8 mouse cellular contexts compared by ENCODE assay signal in genomic region chr10:80227166-80227539, GRCm38 (mm10). TPM values are rescaled to one million over a fixed set of nuclear protein-coding genes. Genes with fewer than 3 reads are reported as not detected.
DNase-seq lines count a peak whose midpoint lies in the region; ATAC-seq and TF ChIP-seq lines count a peak whose summit lies in the region.

No protein-coding gene starts in this region.

- WGBS in kidney, adult 2 months = 13% methylated on average over 10 of the region's 10 CpGs
- WGBS in hindbrain, embryonic 12.5 days = 7% methylated on average over 10 of the region's 10 CpGs
- 6% methylated on average over 10 of the region's 10 CpGs for WGBS in midbrain, embryonic 13.5 days

- no peaks in the 10 kb centered on the region for H3K9me3 ChIP-seq in hindbrain, embryonic 12.5 days (replicated peaks)
- H3K9me3 ChIP-seq in midbrain, embryonic 13.5 days = no peaks in the 10 kb centered on the region

- no peak for TF ChIP-seq CTCF in kidney, adult 2 months (conservative IDR thresholded peaks at IDR 0.05; ENCODE audit: insufficient read depth, insufficient read length, low read depth, low read length)

- H3K4me2 ChIP-seq in hindbrain, embryonic 12.5 days (replicated peaks) = peak overlapping the region; percentile 93
- peak overlapping the region; percentile 87 for H3K4me2 ChIP-seq in midbrain, embryonic 13.5 days (replicated peaks)

- H3K4me3 ChIP-seq in kidney, adult 2 months (ENCODE audit: insufficient read depth, low read depth, low read length) = peak overlapping the region; percentile 87
- peak overlapping the region; percentile 63 for H3K4me3 ChIP-seq in brown adipose tissue, adult 24 weeks (ENCODE audit: insufficient read depth, low read depth, low read length)
- peak overlapping the region; percentile 92 for H3K4me3 ChIP-seq in hindbrain, embryonic 12.5 days
- peak overlapping the region; percentile 64 for H3K4me3 ChIP-seq in midbrain, embryonic 13.5 days (replicated peaks)

- H3K27ac ChIP-seq in kidney, adult 2 months (ENCODE audit: insufficient read depth, low read depth, low read length) = peak overlapping the region; percentile 34; the same call in 1 of the 2 replicates
- H3K27ac ChIP-seq in brown adipose tissue, adult 24 weeks (replicated peaks; ENCODE audit: low read depth, low read length) = peak overlapping the region; percentile 1; the same call in 1 of the 2 replicates
- peak overlapping the region; percentile 96 for H3K27ac ChIP-seq in hindbrain, embryonic 12.5 days
- peak overlapping the region; percentile 94 for H3K27ac ChIP-seq in midbrain, embryonic 13.5 days

- no peaks in the 10 kb centered on the region for H3K27me3 ChIP-seq in kidney, adult 2 months (replicated peaks; ENCODE audit: control insufficient read depth, insufficient read depth, low read length)
- H3K27me3 ChIP-seq in hindbrain, embryonic 12.5 days = no peaks in the 10 kb centered on the region
- no peaks in the 10 kb centered on the region for H3K27me3 ChIP-seq in midbrain, embryonic 13.5 days

- peak overlapping the region; percentile 96 for H3K9ac ChIP-seq in hindbrain, embryonic 12.5 days
- H3K9ac ChIP-seq in midbrain, embryonic 13.5 days (replicated peaks) = peak overlapping the region; percentile 89

- H3K36me3 ChIP-seq in kidney, adult 2 months (ENCODE audit: control insufficient read depth, insufficient read depth, low read length) = no peaks in the 10 kb centered on the region
- peaks cover 22% of the 10 kb centered on the region for H3K36me3 ChIP-seq in hindbrain, embryonic 12.5 days
- H3K36me3 ChIP-seq in midbrain, embryonic 13.5 days = peaks cover 10% of the 10 kb centered on the region

- no peak for DNase-seq in kidney, adult 2 months
- no peak for DNase-seq in kidney, postnatal 4 days
- no peak for DNase-seq in retina, embryonic 14.5 days (ENCODE audit: low spot score)
- no peak for DNase-seq in thymus, postnatal 10 days (ENCODE audit: low spot score in 2 of 2)
- DNase-seq in kidney, adult 18-20 months = no peak

- peaks cover 13% of the 10 kb centered on the region for H3K4me1 ChIP-seq in kidney, adult 2 months (ENCODE audit: control insufficient read depth, insufficient read depth, low read length)
- H3K4me1 ChIP-seq in brown adipose tissue, adult 24 weeks (ENCODE audit: control insufficient read depth, insufficient read depth, insufficient read length, low read length) = peaks cover 15% of the 10 kb centered on the region
- peaks cover 33% of the 10 kb centered on the region for H3K4me1 ChIP-seq in hindbrain, embryonic 12.5 days
- peaks cover 57% of the 10 kb centered on the region for H3K4me1 ChIP-seq in midbrain, embryonic 13.5 days (replicated peaks)

- no peak for TF ChIP-seq POLR2A in kidney, adult 2 months (IDR thresholded peaks at IDR 0.05; ENCODE audit: low read depth, low read length)

- peak; percentile 15; the same call in 1 of the 2 replicates for ATAC-seq in hindbrain, embryonic 12.5 days (ENCODE audit: low FRiP score)
- ATAC-seq in midbrain, embryonic 13.5 days = peak; percentile 7; the same call in 1 of the 2 replicates

RNA-seq across cellular contexts. Expression of gene Mum1, which starts 0.9 kb away (rescaled TPM):
- polyA plus RNA-seq in kidney, adult 2 months (2012; rRNA removed) = 25.6 and 30.4 TPM in 2 replicates
- polyA plus RNA-seq in brown adipose tissue, adult 24 weeks (2012; ENCODE audit: insufficient read depth, insufficient read length, missing spikeins) = 9.7 and 11.1 TPM in 2 replicates
- 50.0 and 58.8 TPM in 2 replicates for polyA plus RNA-seq in hindbrain, embryonic 12.5 days (2016; fragmentation: Nextera tagmentation; extraction: Ambion mirVana)
- polyA plus RNA-seq in midbrain, embryonic 13.5 days (2015; fragmentation: Nextera tagmentation; extraction: Ambion mirVana) = 91.4 and 98.4 TPM in 2 replicates

RNA-seq across cellular contexts. Expression of gene Ndufs7, which starts 21.8 kb away (rescaled TPM):
- 1,001 and 1,041 TPM in 2 replicates for polyA plus RNA-seq in kidney, adult 2 months (2012; rRNA removed)
- 732 and 1,152 TPM in 2 replicates for polyA plus RNA-seq in brown adipose tissue, adult 24 weeks (2012; ENCODE audit: insufficient read depth, insufficient read length, missing spikeins)
- polyA plus RNA-seq in hindbrain, embryonic 12.5 days (2016; fragmentation: Nextera tagmentation; extraction: Ambion mirVana) = 177 and 220 TPM in 2 replicates
- 244 and 265 TPM in 2 replicates for polyA plus RNA-seq in midbrain, embryonic 13.5 days (2015; fragmentation: Nextera tagmentation; extraction: Ambion mirVana)

RNA-seq across cellular contexts. Expression of gene Gamt, which starts 33.7 kb away (rescaled TPM):
- polyA plus RNA-seq in kidney, adult 2 months (2012; rRNA removed) = 66.7 and 68.4 TPM in 2 replicates
- 10.5 and 17.8 TPM in 2 replicates for polyA plus RNA-seq in brown adipose tissue, adult 24 weeks (2012; ENCODE audit: insufficient read depth, insufficient read length, missing spikeins)
- polyA plus RNA-seq in hindbrain, embryonic 12.5 days (2016; fragmentation: Nextera tagmentation; extraction: Ambion mirVana) = 26.6 and 29.6 TPM in 2 replicates
- polyA plus RNA-seq in midbrain, embryonic 13.5 days (2015; fragmentation: Nextera tagmentation; extraction: Ambion mirVana) = 20.9 and 22.3 TPM in 2 replicates

RNA-seq across cellular contexts. Expression of gene Dazap1, which starts 34.1 kb away (rescaled TPM):
- polyA plus RNA-seq in kidney, adult 2 months (2012; rRNA removed) = 45.6 and 49.1 TPM in 2 replicates
- 51.6 and 76.7 TPM in 2 replicates for polyA plus RNA-seq in brown adipose tissue, adult 24 weeks (2012; ENCODE audit: insufficient read depth, insufficient read length, missing spikeins)
- 67.1 and 76.9 TPM in 2 replicates for polyA plus RNA-seq in hindbrain, embryonic 12.5 days (2016; fragmentation: Nextera tagmentation; extraction: Ambion mirVana)
- 62.9 and 66.1 TPM in 2 replicates for polyA plus RNA-seq in midbrain, embryonic 13.5 days (2015; fragmentation: Nextera tagmentation; extraction: Ambion mirVana)

RNA-seq across cellular contexts. Expression of gene Efna2, which starts 47.9 kb away (rescaled TPM):
- polyA plus RNA-seq in kidney, adult 2 months (2012; rRNA removed) = 1.5 TPM in 2 replicates
- polyA plus RNA-seq in brown adipose tissue, adult 24 weeks (2012; ENCODE audit: insufficient read depth, insufficient read length, missing spikeins) = 1.0 and 1.1 TPM in 2 replicates
- 49.3 and 50.5 TPM in 2 replicates for polyA plus RNA-seq in hindbrain, embryonic 12.5 days (2016; fragmentation: Nextera tagmentation; extraction: Ambion mirVana)
- 34.5 and 41.3 TPM in 2 replicates for polyA plus RNA-seq in midbrain, embryonic 13.5 days (2015; fragmentation: Nextera tagmentation; extraction: Ambion mirVana)

Comparison
In these comparisons a context has a peak if more than half of its experiments do, and no peak if none do; other contexts are left out.
1. H3K27ac ChIP-seq: peak in every context shown above with its lines; median percentile 96 in hindbrain, embryonic 12.5 days; 94 in midbrain, embryonic 13.5 days; 34 in kidney, adult 2 months; 1 in brown adipose tissue, adult 24 weeks.